Mouse (Mus musculus) cortical plate, adult 2 months (tissue): ENCODE results near the gene Ptprg.

Experiments
- CTCF ChIP-seq: fragments of 200-500 bp; IDR thresholded peaks from 2 replicates; pipeline ENCODE4 v1.5.1; 2011; ENCODE audit warnings: mild to moderate bottlenecking, control low read depth, low read length; ENCODE audit not compliant: insufficient read depth; ENCODE audit errors: extremely low read depth
- POLR2A ChIP-seq: fragments of 200-500 bp; IDR thresholded peaks from 2 replicates; pipeline ENCODE4 v1.6.1; 2011; ENCODE audit warnings: mild to moderate bottlenecking, low read length, control low read depth; ENCODE audit not compliant: insufficient read depth; ENCODE audit errors: extremely low read depth

GRCm38 (mm10) chr14:11791190-11791589 lies 237.9 kb downstream of the Ptprg start:
- TF ChIP-seq POLR2A (no peak), CTCF (no peak)
